Mouse (Mus musculus) mature B cell (primary cell): ENCODE data around the gene Olfr145.

Experiments
- in situ Hi-C: fragments of 300-500 bp; cut with MboI; formaldehyde crosslinking; loops from 2 replicates; pipeline ENCODE4 v1.14.3; 2019

Olfr145 gene

GRCm38 (mm10) chr9:37896661-37897060 lies at the start of gene Olfr145:
Gene Olfr145, plus strand, starts transcription at chr9:37896724.
- in situ Hi-C loops, result no loop called here

GRCm38 (mm10) chr9:37849267-37849666 lies 47.3 kb upstream of the Olfr145 start:
- in situ Hi-C loops, result no loop called here

- in situ Hi-C loops, result no loop called here
Observed at GRCm38 (mm10) chr9:37853969-37854368, 42.6 kb upstream of the Olfr145 start, which contains the start of gene Olfr877. Gene Olfr877, plus strand, starts transcription at chr9:37854269.

- in situ Hi-C loops, result no loop called here
Observed at GRCm38 (mm10) chr9:37863325-37863724, 33.2 kb upstream of the Olfr145 start.

GRCm38 (mm10) chr9:37870246-37870645 lies 26.3 kb upstream of the Olfr145 start:
- in situ Hi-C loops, result no loop called here

GRCm38 (mm10) chr9:37871097-37871496 lies 25.4 kb upstream of the Olfr145 start:
- in situ Hi-C loops, result no loop called here

- in situ Hi-C loops, result no loop called here
Observed at GRCm38 (mm10) chr9:37871536-37871935, 25.0 kb upstream of the Olfr145 start.

GRCm38 (mm10) chr9:37890960-37891359 lies 5.6 kb upstream of the Olfr145 start:
- in situ Hi-C loops, result no loop called here

- in situ Hi-C loops, result no loop called here
Observed at GRCm38 (mm10) chr9:37905555-37905954, 9.0 kb downstream of the Olfr145 start.

GRCm38 (mm10) chr9:37917540-37917939 lies 21.0 kb downstream of the Olfr145 start, which contains the start of gene Olfr878:
Gene Olfr878, plus strand, starts transcription at chr9:37917840.
- in situ Hi-C loops, result no loop called here

GRCm38 (mm10) chr9:37918018-37918417 lies 21.5 kb downstream of the Olfr145 start:
- in situ Hi-C loops, result no loop called here

- in situ Hi-C loops, result no loop called here
Observed at GRCm38 (mm10) chr9:37924194-37924593, 27.7 kb downstream of the Olfr145 start.

GRCm38 (mm10) chr9:37925445-37925844 lies 28.9 kb downstream of the Olfr145 start:
- in situ Hi-C loops, result no loop called here

- in situ Hi-C loops, result no loop called here
Observed at GRCm38 (mm10) chr9:37926019-37927013, 29.8 kb downstream of the Olfr145 start.

- in situ Hi-C loops, result no loop called here
Observed at GRCm38 (mm10) chr9:37932519-37932918, 36.0 kb downstream of the Olfr145 start.

- in situ Hi-C loops, result no loop called here
Observed at GRCm38 (mm10) chr9:37934146-37934545, 37.6 kb downstream of the Olfr145 start.

- in situ Hi-C loops, result no loop called here
Observed at GRCm38 (mm10) chr9:37941167-37941566, 44.6 kb downstream of the Olfr145 start.
